Mouse (Mus musculus) liver, adult 2 months (tissue): ENCODE measurements around the gene Uchl4. TPM values are rescaled to one million over a fixed set of nuclear protein-coding genes. Genes with fewer than 3 reads are reported as not detected.

Experiments used
- DNase-seq: peaks from one replicate; pipeline ENCODE4 v3.0.0-alpha.2; 2011; ENCODE audit warnings: low read depth, low spot score; ENCODE audit errors: extremely low read depth
- H3K27ac ChIP-seq: fragments of 200-500 bp; replicated peaks from 2 replicates; pipeline ENCODE4 v1.5.1; 2012; ENCODE audit warnings: low read depth, mild to moderate bottlenecking, control low read depth, inconsistent platforms, low read length; ENCODE audit not compliant: insufficient read depth
- H3K27me3 ChIP-seq: fragments of 200-500 bp; 2 replicates; pipeline ENCODE4 v1.6.1; 2012; ENCODE audit warnings: mild to moderate bottlenecking, moderate library complexity, low read length, inconsistent platforms; ENCODE audit not compliant: control insufficient read depth, insufficient read depth
- H3K36me3 ChIP-seq: fragments of 200-500 bp; 2 replicates; pipeline ENCODE4 v1.6.1; 2012; ENCODE audit warnings: low read length, inconsistent platforms; ENCODE audit not compliant: control insufficient read depth, insufficient read depth
- H3K4me1 ChIP-seq: fragments of 200-500 bp; 2 replicates; pipeline ENCODE4 v1.6.1; 2011; ENCODE audit warnings: low read length; ENCODE audit not compliant: control insufficient read depth, insufficient read depth
- H3K4me3 ChIP-seq: fragments of 200-500 bp; 2 replicates; pipeline ENCODE4 v1.5.1; 2011; ENCODE audit warnings: low read depth, mild to moderate bottlenecking, control low read depth, low read length, moderate library complexity; ENCODE audit not compliant: insufficient read depth
- H3K79me2 ChIP-seq: fragments of 200-500 bp; 2 replicates; pipeline ENCODE4 v1.6.1; 2012; ENCODE audit warnings: inconsistent platforms, mild to moderate bottlenecking, low read length, moderate library complexity; ENCODE audit not compliant: control insufficient read depth, insufficient read depth
- H3K9ac ChIP-seq: fragments of 200-500 bp; 2 replicates; pipeline ENCODE4 v1.6.1; 2012; ENCODE audit warnings: low read depth, mild to moderate bottlenecking, control low read depth, inconsistent platforms, low read length
- CTCF ChIP-seq: fragments of 200-500 bp; IDR thresholded peaks from 2 replicates; pipeline ENCODE4 v1.5.1; 2011; ENCODE audit warnings: low read depth, low read length, control low read depth
- POLR2A ChIP-seq: fragments of 200-500 bp; IDR thresholded peaks from 2 replicates; pipeline ENCODE4 v1.6.1; 2011; ENCODE audit warnings: low read length, control low read depth; ENCODE audit not compliant: insufficient read depth; ENCODE audit errors: extremely low read depth
- WGBS: fragments of 180-500 bp; shearing (Covaris S2); methylation state at CpG from one replicate; pipeline ENCODE4 v1.1.7; 2018; 5-methylcytosine and 5-hydroxymethylcytosine counted together
- polyA plus RNA-seq: library from polyadenylated mRNA; depleted of rRNA; stranded (reverse); fragments of >200 nt; gene quantifications from 2 replicates; pipeline ENCODE4 v1.2.3, GENCODE M21; 2012
- total RNA-seq: library from RNA; depleted of rRNA; stranded (reverse); fragments of >200 nt; gene quantifications from 2 replicates; pipeline ENCODE4 v1.2.3, GENCODE M21; 2014

Gene Uchl4
- total and polyA plus RNA-seq, 2 experiments = 0.09 TPM; not detected in 1

GRCm38 (mm10) chr9:64232257-64232957 is 2.6 kb upstream of the Uchl4 start:
- Histone ChIP-seq H3K9ac (no peak overlapping the region), H3K4me3 (no peak overlapping the region), H3K79me2 (peaks cover 38% of the 10 kb centered on the region; the same call in 1 of the 2 replicates), H3K36me3 (no peaks in the 10 kb centered on the region; the same call in 1 of the 2 replicates), H3K27me3 (no peaks in the 10 kb centered on the region), H3K4me1 (peaks cover 20% of the 10 kb centered on the region), H3K27ac (no peak overlapping the region)
- TF ChIP-seq POLR2A (no peak), CTCF (no peak)
- no peak for DNase-seq
- 75% methylated on average over 9 of the region's 9 CpGs for WGBS

DNA sequence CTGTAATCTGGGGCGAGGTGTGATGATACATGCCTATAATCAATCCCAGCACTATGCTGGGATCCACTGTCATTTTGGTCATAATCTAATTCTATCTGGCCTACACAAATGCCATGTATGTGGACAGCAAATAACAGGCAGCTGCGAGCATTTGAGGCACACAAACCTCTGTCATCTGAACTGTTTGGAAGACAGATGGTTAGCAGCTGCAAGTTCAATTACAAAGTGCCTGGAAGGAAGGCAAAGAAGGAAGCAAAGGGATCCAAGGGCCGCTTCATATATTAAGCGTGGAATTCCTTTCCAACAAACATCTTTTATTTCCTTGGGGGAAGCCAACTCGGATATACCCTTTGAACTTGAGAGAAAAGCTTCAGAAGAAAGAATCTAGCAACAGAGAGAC is 1.3 kb upstream of the Uchl4 start:
- Histone ChIP-seq H3K27me3 (no peaks in the 10 kb centered on the region), H3K79me2 (peaks cover 35% of the 10 kb centered on the region; the same call in 1 of the 2 replicates), H3K4me3 (no peak overlapping the region), H3K36me3 (no peaks in the 10 kb centered on the region; the same call in 1 of the 2 replicates), H3K27ac (no peak overlapping the region), H3K4me1 (peaks cover 20% of the 10 kb centered on the region), H3K9ac (no peak overlapping the region)
- TF ChIP-seq CTCF (no peak), POLR2A (no peak)
- WGBS = 80% methylated on average over 5 of the region's 5 CpGs
- no peak for DNase-seq

DNA sequence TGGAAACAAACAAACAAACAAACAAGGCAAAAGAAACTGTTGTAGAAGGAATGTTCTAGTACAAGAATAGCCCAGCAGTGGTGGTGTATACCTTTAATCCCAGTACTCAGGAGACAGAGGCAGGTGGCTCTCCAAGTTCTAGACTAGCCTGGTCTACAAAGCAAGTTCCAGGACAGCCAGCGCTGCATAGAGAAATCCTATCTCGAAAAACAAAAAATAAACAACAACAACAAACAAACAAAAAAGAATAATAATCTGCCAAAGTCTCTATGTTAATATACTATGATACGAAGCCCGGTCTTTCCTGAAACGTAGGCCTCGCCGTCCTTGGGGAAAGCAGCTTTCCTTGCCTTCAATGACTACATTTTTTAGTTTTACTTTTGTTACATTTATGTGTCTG is 1.1 kb downstream of the Uchl4 start:
- H3K79me2 ChIP-seq = peaks cover 24% of the 10 kb centered on the region; the same call in 1 of the 2 replicates
- peaks cover 21% of the 10 kb centered on the region for H3K4me1 ChIP-seq
- no peaks in the 10 kb centered on the region for H3K27me3 ChIP-seq
- DNase-seq = no peak
- H3K36me3 ChIP-seq = no peaks in the 10 kb centered on the region; the same call in 1 of the 2 replicates
- H3K27ac ChIP-seq = no peak overlapping the region; the same call in 1 of the 2 replicates
- H3K9ac ChIP-seq = no peak overlapping the region
- WGBS = 98% methylated on average over 7 of the region's 7 CpGs
- TF ChIP-seq POLR2A (no peak), CTCF (no peak)
- H3K4me3 ChIP-seq = no peak overlapping the region

- DNase-seq = no peak
- 45% methylated on average over 2 of the region's 2 CpGs for WGBS
Observed at GRCm38 (mm10) chr9:64240116-64240515, 5.1 kb downstream of the Uchl4 start.

GRCm38 (mm10) chr9:64240681-64241080 is 5.7 kb downstream of the Uchl4 start:
- peaks cover 3% of the 10 kb centered on the region; the same call in 1 of the 2 replicates for H3K36me3 ChIP-seq
- no peak for TF ChIP-seq CTCF
- TF ChIP-seq POLR2A = no peak
- DNase-seq = no peak
- no peaks in the 10 kb centered on the region for H3K27me3 ChIP-seq
- no peak overlapping the region for H3K27ac ChIP-seq
- no peak overlapping the region for H3K9ac ChIP-seq
- peaks cover 22% of the 10 kb centered on the region; the same call in 1 of the 2 replicates for H3K79me2 ChIP-seq
- peaks cover 9% of the 10 kb centered on the region for H3K4me1 ChIP-seq
- H3K4me3 ChIP-seq = no peak overlapping the region
- 71% methylated on average over 8 of the region's 8 CpGs for WGBS

More at GRCm38 (mm10) chr9:64240116-64240515, 5.1 kb downstream of the Uchl4 start:
- 0 out of 2 replicates have a peak, but pooled peaks cover under 1% of the 10 kb centered on the region for H3K36me3 ChIP-seq
- no peak overlapping the region for H3K4me3 ChIP-seq
- no peak overlapping the region for H3K27ac ChIP-seq
- peaks cover 18% of the 10 kb centered on the region; the same call in 1 of the 2 replicates for H3K79me2 ChIP-seq
- H3K9ac ChIP-seq = no peak overlapping the region
- TF ChIP-seq POLR2A (no peak), CTCF (no peak)
- H3K4me1 ChIP-seq = peaks cover 12% of the 10 kb centered on the region
- no peaks in the 10 kb centered on the region for H3K27me3 ChIP-seq
